ENCODE assay signal across 7 mouse cellular contexts in genomic region chr15:6909669-6910068, GRCm38 (mm10). TPM values are rescaled to one million over a fixed set of nuclear protein-coding genes. Genes with fewer than 3 reads are reported as not detected.
DNase-seq lines count a peak whose midpoint lies in the region; ATAC-seq and TF ChIP-seq lines count a peak whose summit lies in the region.

No protein-coding gene starts in this region.

- peak; percentile 92 for DNase-seq in adrenal gland, postnatal 10 days
- peak; percentile 92 for DNase-seq in embryonic facial prominence, embryonic 11.5 days (ENCODE audit: low spot score)
- peak; percentile 91 to 93 for DNase-seq in heart, adult 2 months
- peak; percentile 89 for DNase-seq in kidney, adult 2 months
- peak; percentile 95 for DNase-seq in limb, embryonic 11.5 days (ENCODE audit: low spot score)
- peak; percentile 95 for DNase-seq in midbrain, embryonic 14.5 days
- DNase-seq in spleen, adult 12 weeks (ENCODE audit: low spot score), result peak; percentile 37

- no peaks in the 10 kb centered on the region for H3K79me2 ChIP-seq in heart, adult 2 months (replicated peaks; ENCODE audit: control insufficient read depth, insufficient read depth, low read length)

- no peak overlapping the region for H3K27ac ChIP-seq in embryonic facial prominence, embryonic 11.5 days (replicated peaks; ENCODE audit: low read depth, low read length)
- no peak overlapping the region for H3K27ac ChIP-seq in heart, adult 2 months
- H3K27ac ChIP-seq in kidney, adult 2 months (ENCODE audit: insufficient read depth, low read depth, low read length), result no peak overlapping the region
- H3K27ac ChIP-seq in limb, embryonic 11.5 days (replicated peaks; ENCODE audit: low read depth, low read length), result no peak overlapping the region
- no peak overlapping the region for H3K27ac ChIP-seq in midbrain, embryonic 14.5 days (replicated peaks; ENCODE audit: low read depth, low read length)

- no peak; the same call in none of the 2 replicates for TF ChIP-seq CTCF in heart, adult 2 months (IDR thresholded peaks at IDR 0.05)
- TF ChIP-seq CTCF in kidney, adult 2 months (conservative IDR thresholded peaks at IDR 0.05; ENCODE audit: insufficient read depth, insufficient read length, low read depth, low read length), result peak; percentile 98

- H3K4me2 ChIP-seq in embryonic facial prominence, embryonic 11.5 days (ENCODE audit: low read depth, low read length), result no peak overlapping the region
- H3K4me2 ChIP-seq in limb, embryonic 11.5 days (ENCODE audit: low read depth, severe bottlenecking), result no peak overlapping the region
- H3K4me2 ChIP-seq in midbrain, embryonic 14.5 days (ENCODE audit: low read length), result peak overlapping the region; percentile 35

- no peak overlapping the region for H3K4me3 ChIP-seq in embryonic facial prominence, embryonic 11.5 days (ENCODE audit: low read depth, low read length)
- H3K4me3 ChIP-seq in heart, adult 2 months, result no peak overlapping the region
- H3K4me3 ChIP-seq in kidney, adult 2 months (ENCODE audit: insufficient read depth, low read depth, low read length), result no peak overlapping the region; the same call in 1 of the 2 replicates
- H3K4me3 ChIP-seq in limb, embryonic 11.5 days (ENCODE audit: low read depth, low read length), result no peak overlapping the region
- H3K4me3 ChIP-seq in midbrain, embryonic 14.5 days (replicated peaks; ENCODE audit: low read depth, low read length), result no peak overlapping the region

- H3K9me3 ChIP-seq in embryonic facial prominence, embryonic 11.5 days (replicated peaks; ENCODE audit: control insufficient read depth, low read length), result no peaks in the 10 kb centered on the region
- H3K9me3 ChIP-seq in limb, embryonic 11.5 days (ENCODE audit: control insufficient read depth, low read length), result no peaks in the 10 kb centered on the region
- no peaks in the 10 kb centered on the region for H3K9me3 ChIP-seq in midbrain, embryonic 14.5 days (ENCODE audit: control insufficient read depth, low read length)

- H3K27me3 ChIP-seq in embryonic facial prominence, embryonic 11.5 days (ENCODE audit: control insufficient read depth, insufficient read depth, low read length), result no peaks in the 10 kb centered on the region; the same call in 1 of the 2 replicates
- no peaks in the 10 kb centered on the region; the same call in 1 of the 2 replicates for H3K27me3 ChIP-seq in heart, adult 2 months (ENCODE audit: control insufficient read depth, insufficient read depth, low read length)
- no peaks in the 10 kb centered on the region for H3K27me3 ChIP-seq in kidney, adult 2 months (replicated peaks; ENCODE audit: control insufficient read depth, insufficient read depth, low read length)
- no peaks in the 10 kb centered on the region for H3K27me3 ChIP-seq in limb, embryonic 11.5 days (ENCODE audit: control insufficient read depth, insufficient read depth, low read length)
- no peaks in the 10 kb centered on the region for H3K27me3 ChIP-seq in midbrain, embryonic 14.5 days (ENCODE audit: control insufficient read depth, insufficient read depth, low read length)

- no peak for TF ChIP-seq POLR2A in heart, adult 2 months (IDR thresholded peaks at IDR 0.05; ENCODE audit: insufficient read depth, low read depth, low read length)
- no peak for TF ChIP-seq POLR2A in kidney, adult 2 months (IDR thresholded peaks at IDR 0.05; ENCODE audit: low read depth, low read length)

- no peaks in the 10 kb centered on the region for H3K36me3 ChIP-seq in embryonic facial prominence, embryonic 11.5 days (replicated peaks; ENCODE audit: control insufficient read depth, insufficient read depth, low read depth, low read length)
- no peaks in the 10 kb centered on the region for H3K36me3 ChIP-seq in heart, adult 2 months (ENCODE audit: control insufficient read depth, insufficient read depth, low read length)
- H3K36me3 ChIP-seq in kidney, adult 2 months (ENCODE audit: control insufficient read depth, insufficient read depth, low read length), result no peaks in the 10 kb centered on the region
- H3K36me3 ChIP-seq in limb, embryonic 11.5 days (ENCODE audit: control insufficient read depth, insufficient read depth, low read length), result no peaks in the 10 kb centered on the region
- no peaks in the 10 kb centered on the region for H3K36me3 ChIP-seq in midbrain, embryonic 14.5 days (ENCODE audit: control insufficient read depth, insufficient read depth, low read length)

- intact Hi-C loops in heart, adult 2 months (cut with DNase I), result loop anchor here (1.0 to 10.0 kb wide), 4 partner anchors 115 to 533 kb away; no protein-coding TSS in a partner anchor

- peak; percentile 99 for TF ChIP-seq EP300 in heart, adult 2 months (IDR thresholded peaks at IDR 0.05; ENCODE audit: insufficient read depth, low read depth, low read length)

- peak; percentile 88; the same call in 1 of the 2 replicates for ATAC-seq in embryonic facial prominence, embryonic 11.5 days (replicated peaks; ENCODE audit: insufficient number of reproducible peaks, low FRiP score, low TSS enrichment, low read depth)
- peak; percentile 80; the same call in 1 of the 2 replicates for ATAC-seq in limb, embryonic 11.5 days (ENCODE audit: insufficient number of reproducible peaks, low FRiP score, low TSS enrichment, low read depth)
- peak; percentile 83 for ATAC-seq in midbrain, embryonic 14.5 days (ENCODE audit: low FRiP score, low TSS enrichment)

- 4% methylated on average over 11 of the region's 11 CpGs for WGBS in embryonic facial prominence, embryonic 11.5 days
- under 1% methylated on average over 11 of the region's 11 CpGs for WGBS in heart, adult 2 months
- WGBS in kidney, adult 2 months, result 3% methylated on average over 11 of the region's 11 CpGs
- WGBS in limb, embryonic 11.5 days, result 4% methylated on average over 11 of the region's 11 CpGs
- WGBS in midbrain, embryonic 14.5 days, result 4% methylated on average over 11 of the region's 11 CpGs

- no peaks in the 10 kb centered on the region for H3K4me1 ChIP-seq in embryonic facial prominence, embryonic 11.5 days (ENCODE audit: control insufficient read depth, insufficient read depth, low read length)
- H3K4me1 ChIP-seq in heart, adult 2 months (ENCODE audit: control insufficient read depth, insufficient read depth, low read length), result peaks cover 11% of the 10 kb centered on the region
- H3K4me1 ChIP-seq in kidney, adult 2 months (ENCODE audit: control insufficient read depth, insufficient read depth, low read length), result no peaks in the 10 kb centered on the region
- peaks cover 8% of the 10 kb centered on the region for H3K4me1 ChIP-seq in limb, embryonic 11.5 days (ENCODE audit: control insufficient read depth, insufficient read depth, low read length)
- no peaks in the 10 kb centered on the region for H3K4me1 ChIP-seq in midbrain, embryonic 14.5 days (ENCODE audit: control insufficient read depth, insufficient read depth, low read length)

- 0 out of 2 replicates have a peak overlapping the region, but pooled peaks have one; percentile 5 for H3K9ac ChIP-seq in embryonic facial prominence, embryonic 11.5 days (replicated peaks; ENCODE audit: low read length)
- no peak overlapping the region for H3K9ac ChIP-seq in heart, adult 2 months (ENCODE audit: low read depth, low read length)
- H3K9ac ChIP-seq in limb, embryonic 11.5 days (ENCODE audit: low read length), result peak overlapping the region; percentile 30; the same call in 1 of the 2 replicates
- 0 out of 2 replicates have a peak overlapping the region, but pooled peaks have one; percentile 32 for H3K9ac ChIP-seq in midbrain, embryonic 14.5 days (replicated peaks; ENCODE audit: low read length)

RNA-seq across cellular contexts. Expression of gene Osmr, which starts 34.9 kb away (rescaled TPM):
- total RNA-seq in adrenal gland, postnatal 10 days (2021), result 1 to 10 TPM; 7.0 to 7.5 TPM
- polyA plus RNA-seq in embryonic facial prominence, embryonic 11.5 days (2014; fragmentation: Nextera tagmentation; extraction: Ambion mirVana), result 0.22 and 0.42 TPM in 2 replicates
- 10 to 100 TPM in 1 of 2 experiments, 1 to 10 TPM in 1; 9.6 to 11.9 TPM for total RNA-seq in heart, adult 2 months (2021)
- polyA plus RNA-seq in heart, adult 2 months (2012; rRNA removed), result 7.5 and 11.2 TPM in 2 replicates
- polyA plus RNA-seq in kidney, adult 2 months (2012; rRNA removed), result 5.5 and 6.2 TPM in 2 replicates
- polyA plus RNA-seq in limb, embryonic 11.5 days (2014; fragmentation: Nextera tagmentation; extraction: Ambion mirVana), result 0.72 and 0.78 TPM in 2 replicates
- polyA plus RNA-seq in midbrain, embryonic 14.5 days (2014; fragmentation: Nextera tagmentation; extraction: Ambion mirVana), result 0.85 and 1.8 TPM in 2 replicates

Comparison
In these comparisons a context has a peak if more than half of its experiments do, and no peak if none do; other contexts are left out.
1. DNase-seq: peak in every context shown above with its lines; median percentile 95 in limb, embryonic 11.5 days; 95 in midbrain, embryonic 14.5 days; 92 in adrenal gland, postnatal 10 days; 92 in embryonic facial prominence, embryonic 11.5 days; 92 in heart, adult 2 months; 89 in kidney, adult 2 months; 37 in spleen, adult 12 weeks.